Mouse (Mus musculus): Measurements from ENCODE around the gene Elk3.

GRCm38 (mm10) chr10:93264001-93264400 lies 46.9 kb downstream of the Elk3 start:
- no peak for TF ChIP-seq POLR2A (IDR thresholded peaks at IDR 0.05; ENCODE audit: borderline replicate concordance, low read depth, low read length)
- no peak for TF ChIP-seq CTCF (IDR thresholded peaks at IDR 0.05; ENCODE audit: low read depth, low read length)
